Mouse (Mus musculus): ENCODE results near the gene Best1. TPM values are rescaled to one million over a fixed set of nuclear protein-coding genes. Genes with fewer than 3 reads are reported as not detected.

Gene Best1
- polyA plus RNA-seq, 1 experiment from 2014 or later: 0.22 TPM

DNA sequence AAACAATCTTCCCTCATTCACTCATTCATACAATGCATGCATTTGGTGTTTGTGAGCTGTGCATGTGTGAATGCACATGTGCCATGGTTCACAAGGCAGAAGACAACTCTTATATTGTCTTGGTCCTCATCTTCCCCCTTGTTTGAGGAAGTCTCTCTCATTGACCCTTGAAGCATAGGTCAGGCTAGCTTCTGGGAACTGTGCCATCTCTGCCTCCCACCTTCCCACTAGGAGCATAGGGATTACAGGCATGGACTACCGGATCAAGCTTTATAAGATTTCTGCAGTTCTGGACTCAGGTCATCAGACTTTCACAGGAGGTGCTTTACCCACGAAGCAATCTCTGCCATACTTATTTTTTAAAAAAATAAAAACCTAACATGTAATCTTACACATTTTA is 36.1 kb upstream of the Best1 start:
- Histone ChIP-seq H3K36me3 (ENCODE audit: inconsistent target) (peaks cover 60% of the 10 kb centered on the region), H3K4me3 (ENCODE audit: inconsistent target) (no peak overlapping the region), H3K27ac (no peak overlapping the region), H3K79me2 (ENCODE audit: inconsistent target) (no peaks in the 10 kb centered on the region)
- 92% methylated on average over 2 of the region's 2 CpGs for WGBS (ENCODE audit: missing documents)

DNA sequence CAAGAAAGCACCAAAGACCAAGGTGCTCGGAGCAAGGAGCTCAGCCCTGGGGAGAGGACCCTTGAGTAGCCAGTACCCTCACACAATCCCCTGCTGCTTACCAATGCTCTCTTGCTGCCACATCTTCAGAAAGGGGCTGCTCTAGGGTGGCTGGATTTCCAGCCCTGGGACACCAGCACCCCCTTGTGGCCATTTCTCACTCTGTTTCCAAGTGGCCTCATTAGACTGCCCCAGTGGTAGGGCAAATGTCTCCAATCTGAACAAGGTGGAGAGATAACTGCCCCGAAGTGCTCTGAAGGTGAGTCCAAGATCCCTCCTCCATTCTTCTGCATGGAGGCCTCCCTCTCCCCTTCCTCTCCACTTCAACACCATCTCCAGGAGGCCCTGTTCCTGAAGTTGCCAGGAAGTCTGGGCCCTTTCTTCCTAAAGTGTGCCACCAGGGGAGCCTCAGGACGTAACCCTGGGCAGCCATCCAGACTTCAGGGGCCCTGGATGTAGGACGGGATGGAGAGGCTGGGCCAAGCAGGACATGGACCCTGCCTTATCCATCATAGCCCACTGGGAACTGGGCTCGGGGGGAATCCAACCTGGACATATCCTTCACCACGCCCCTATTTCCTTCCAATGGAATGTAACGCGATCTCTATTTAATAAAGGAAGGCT is 33.5 kb upstream of the Best1 start:
- Histone ChIP-seq H3K36me3 (ENCODE audit: inconsistent target) (peaks cover 87% of the 10 kb centered on the region), H3K27ac (no peak overlapping the region), H3K4me3 (ENCODE audit: inconsistent target) (no peak overlapping the region), H3K79me2 (ENCODE audit: inconsistent target) (no peaks in the 10 kb centered on the region; the same call in 1 of the 2 replicates)
- 79% methylated on average over 8 of the region's 8 CpGs for WGBS (ENCODE audit: missing documents)

DNA sequence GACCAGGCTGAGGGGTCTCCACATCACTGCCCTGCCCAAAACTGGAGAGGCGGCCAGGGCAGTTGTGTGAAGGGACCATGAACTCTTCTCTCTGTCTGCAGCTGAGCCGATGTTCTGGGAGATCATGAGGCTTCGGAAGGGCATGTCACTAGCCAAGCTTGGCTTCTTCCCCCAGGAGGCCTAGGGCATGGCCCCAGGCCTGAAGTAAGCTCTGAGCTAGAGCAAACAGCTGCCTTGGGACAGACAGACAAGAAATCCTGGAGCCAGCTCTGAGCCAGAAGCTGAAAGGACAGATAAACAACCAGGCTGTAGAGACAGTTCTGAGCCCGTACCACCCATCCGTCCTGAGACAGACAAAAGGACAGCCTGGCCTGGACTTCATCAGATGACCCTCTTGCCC is 32.9 kb upstream of the Best1 start:
- peaks cover 92% of the 10 kb centered on the region for H3K36me3 ChIP-seq (ENCODE audit: inconsistent target)
- 92% methylated on average over 5 of the region's 5 CpGs for WGBS (ENCODE audit: missing documents)

DNA sequence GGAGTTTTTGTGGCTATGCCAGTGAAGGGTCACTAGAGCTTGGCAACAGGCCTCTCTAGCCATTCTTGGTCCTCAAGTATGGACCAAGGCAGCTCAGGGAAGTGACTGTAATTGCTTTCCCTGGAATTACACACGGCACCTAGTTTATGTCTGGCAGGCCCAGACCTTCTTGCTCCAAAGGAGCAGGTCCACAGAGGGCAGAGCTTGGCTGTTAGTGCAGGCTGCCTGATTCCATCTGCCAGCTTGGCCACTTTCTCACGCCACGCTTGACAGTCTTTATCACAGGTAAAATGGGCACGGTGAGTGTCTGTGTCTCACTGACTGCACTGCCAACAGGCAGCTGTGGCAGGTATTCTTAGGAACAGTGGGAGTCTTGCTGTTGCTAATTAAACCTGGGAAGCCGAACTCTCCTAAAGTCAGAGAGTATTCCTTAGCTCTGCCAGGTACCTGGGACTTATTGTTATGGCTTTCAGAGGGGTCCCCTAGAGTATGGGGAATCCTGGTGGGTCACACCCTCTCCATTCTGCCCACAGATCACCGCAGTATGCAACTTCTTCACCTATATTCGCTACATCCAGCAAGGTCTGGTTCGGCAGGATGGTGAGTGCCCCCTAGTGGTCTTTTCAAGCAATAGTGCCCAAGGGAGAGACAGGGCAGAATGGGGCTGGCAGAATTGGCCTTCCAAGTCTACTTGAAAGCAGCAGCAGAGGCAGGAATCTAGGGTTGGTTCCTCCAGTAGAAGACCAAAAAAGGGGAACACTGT is 32.0 kb upstream of the Best1 start:
- Histone ChIP-seq H3K79me2 (ENCODE audit: inconsistent target) (peaks cover 13% of the 10 kb centered on the region; the same call in 1 of the 2 replicates), H3K36me3 (ENCODE audit: inconsistent target) (peaks cover 94% of the 10 kb centered on the region), H3K4me3 (ENCODE audit: inconsistent target) (no peak overlapping the region), H3K27ac (no peak overlapping the region)
- WGBS (ENCODE audit: missing documents): 56% methylated on average over 8 of the region's 8 CpGs

More for the DNA sequence above, 32.9 kb upstream of the Best1 start:
- H3K27ac ChIP-seq: no peak overlapping the region
- H3K4me3 ChIP-seq (ENCODE audit: inconsistent target): no peak overlapping the region
- H3K79me2 ChIP-seq (ENCODE audit: inconsistent target): peaks cover 3% of the 10 kb centered on the region; the same call in 1 of the 2 replicates

DNA sequence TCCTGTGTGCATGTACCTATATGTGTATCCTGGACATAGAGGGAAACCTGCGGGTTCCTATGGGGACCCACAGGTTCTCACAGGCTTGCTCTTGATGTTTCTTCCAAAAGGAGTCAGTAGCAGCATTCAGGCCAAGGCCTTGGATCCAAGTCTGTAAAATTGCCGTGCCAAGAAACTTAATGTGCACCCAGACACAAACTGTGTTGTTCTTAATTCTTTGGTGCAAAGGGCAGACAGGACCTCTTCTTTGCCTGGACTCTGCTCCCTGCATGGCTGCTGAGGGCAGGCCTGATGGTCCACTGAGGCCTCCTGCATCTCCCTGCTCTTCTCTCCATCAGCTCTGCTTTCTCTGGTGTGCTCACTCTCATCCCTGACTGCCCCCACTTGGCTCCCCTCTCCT is 28.3 kb upstream of the Best1 start:
- H3K79me2 ChIP-seq (ENCODE audit: inconsistent target): peaks cover 46% of the 10 kb centered on the region
- peaks cover 80% of the 10 kb centered on the region for H3K36me3 ChIP-seq (ENCODE audit: inconsistent target)
- H3K27ac ChIP-seq: no peak overlapping the region
- WGBS (ENCODE audit: missing documents): 100% methylated on average over 2 of the region's 2 CpGs
- H3K4me3 ChIP-seq (ENCODE audit: inconsistent target): no peak overlapping the region

DNA sequence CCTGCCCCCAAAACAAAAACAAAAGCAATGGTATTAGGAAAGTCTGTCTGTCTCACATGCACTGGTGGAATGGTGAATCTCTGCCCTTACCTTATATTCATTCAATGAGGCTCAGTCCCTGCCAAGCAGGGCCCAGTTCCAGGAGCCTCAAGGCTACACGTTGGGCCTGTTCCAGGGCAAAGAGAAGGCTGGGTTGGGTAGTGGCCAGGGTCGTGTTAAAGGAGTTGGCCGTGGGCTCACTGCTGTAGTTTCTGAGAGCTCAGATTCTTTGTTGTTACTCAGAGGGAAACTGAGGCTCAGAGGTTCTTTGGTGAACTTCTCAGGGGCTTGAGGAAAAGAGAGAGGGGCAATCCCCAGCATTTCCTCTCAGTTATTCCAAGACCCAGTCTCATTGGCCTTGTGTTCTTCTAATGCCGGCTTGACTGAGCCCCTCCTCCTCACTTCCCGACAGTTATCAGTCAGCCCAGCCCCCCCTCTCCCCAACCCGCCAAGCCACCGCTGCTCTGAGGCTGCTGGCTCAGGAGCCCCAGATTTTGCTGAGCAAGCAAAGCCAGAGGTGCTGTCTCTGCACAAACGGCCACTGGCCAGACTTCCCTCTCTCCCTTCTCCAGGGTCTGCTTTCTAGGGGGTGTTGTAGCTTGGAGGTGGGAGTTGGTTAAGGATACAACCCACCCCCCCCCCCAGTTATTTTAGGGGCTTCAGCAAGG is 23.9 kb upstream of the Best1 start:
- Histone ChIP-seq H3K79me2 (ENCODE audit: inconsistent target) (peaks cover 86% of the 10 kb centered on the region), H3K36me3 (ENCODE audit: inconsistent target) (peaks cover 39% of the 10 kb centered on the region), H3K27ac (peak overlapping the region; percentile 100), H3K4me3 (ENCODE audit: inconsistent target) (peak overlapping the region; percentile 15; the same call in 1 of the 2 replicates)
- WGBS (ENCODE audit: missing documents): 18% methylated on average over 8 of the region's 8 CpGs

DNA sequence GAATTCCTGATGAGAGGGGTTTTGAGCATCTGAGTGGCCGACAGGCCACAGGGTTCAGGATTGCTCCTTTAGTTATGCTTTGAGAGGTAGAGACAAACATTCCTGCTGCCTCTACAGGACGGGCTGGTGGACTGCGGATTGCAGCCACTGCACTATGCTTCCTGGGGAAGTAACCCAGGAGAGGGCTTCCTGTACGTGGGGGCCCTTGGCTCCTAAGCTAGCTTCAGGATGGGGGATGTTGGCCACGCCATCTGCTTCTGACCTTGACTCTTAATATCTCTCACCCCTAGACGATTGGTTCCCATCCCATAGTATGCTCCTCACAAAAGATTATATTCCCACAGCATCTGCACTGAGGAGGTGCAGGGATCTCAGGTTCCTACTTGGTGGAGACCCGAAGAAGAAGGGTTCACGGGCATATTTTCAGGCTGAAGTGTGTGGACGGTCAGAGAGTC is 21.9 kb upstream of the Best1 start:
- Histone ChIP-seq H3K4me3 (ENCODE audit: inconsistent target) (no peak overlapping the region), H3K36me3 (ENCODE audit: inconsistent target) (peaks cover 19% of the 10 kb centered on the region; the same call in 1 of the 2 replicates), H3K27ac (peak overlapping the region; percentile 100), H3K79me2 (ENCODE audit: inconsistent target) (peaks cover 92% of the 10 kb centered on the region)
- WGBS (ENCODE audit: missing documents): 14% methylated on average over 9 of the region's 9 CpGs

DNA sequence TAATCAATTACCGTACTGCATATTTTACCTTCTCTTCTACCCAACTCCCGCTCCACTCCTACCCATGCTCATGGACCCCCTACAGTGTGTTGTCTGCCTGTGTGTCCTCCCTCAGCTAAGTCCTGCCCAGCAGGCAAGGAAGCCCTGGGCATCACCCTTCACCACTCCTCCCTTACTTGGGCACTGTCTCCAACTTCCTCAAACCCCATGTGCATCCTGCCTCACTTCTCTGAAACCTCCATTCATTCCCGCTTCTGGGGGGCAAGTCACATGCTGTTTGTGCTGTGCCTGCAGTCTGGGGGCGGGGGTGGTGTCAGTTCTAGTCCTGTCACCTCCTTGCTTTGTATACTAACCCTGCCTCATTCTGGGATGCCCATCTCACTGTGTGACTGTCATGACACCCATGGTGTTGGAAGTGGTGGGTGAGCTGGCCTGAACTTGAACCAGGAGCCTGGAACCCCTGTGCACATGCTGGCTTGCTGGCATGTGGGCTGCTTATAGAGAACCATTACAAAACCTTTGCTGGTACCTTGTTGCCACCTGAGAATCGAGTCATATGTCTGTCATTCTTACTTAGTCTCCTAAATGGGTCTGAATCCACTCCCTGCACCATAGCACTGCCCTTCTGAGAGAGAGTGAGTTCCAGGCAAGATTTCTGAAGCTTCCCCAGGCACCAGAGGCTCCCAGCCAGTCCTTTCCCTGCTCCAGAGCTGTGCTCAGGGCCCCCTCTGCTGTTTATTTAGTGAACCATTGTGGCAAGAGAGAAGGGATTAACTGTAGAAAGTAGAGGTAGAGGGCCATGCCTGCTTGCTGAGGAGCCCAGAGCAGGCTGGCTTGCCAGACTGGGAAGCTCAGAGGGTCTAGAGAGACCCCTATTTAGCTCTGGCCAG is 21.2 kb upstream of the Best1 start:
- H3K27ac ChIP-seq: peak overlapping the region; percentile 100
- H3K79me2 ChIP-seq (ENCODE audit: inconsistent target): peaks cover 88% of the 10 kb centered on the region
- H3K36me3 ChIP-seq (ENCODE audit: inconsistent target): peaks cover 12% of the 10 kb centered on the region; the same call in 1 of the 2 replicates
- WGBS (ENCODE audit: missing documents): 16% methylated on average over 5 of the region's 5 CpGs
- H3K4me3 ChIP-seq (ENCODE audit: inconsistent target): peak overlapping the region; percentile 97; the same call in 1 of the 2 replicates

DNA sequence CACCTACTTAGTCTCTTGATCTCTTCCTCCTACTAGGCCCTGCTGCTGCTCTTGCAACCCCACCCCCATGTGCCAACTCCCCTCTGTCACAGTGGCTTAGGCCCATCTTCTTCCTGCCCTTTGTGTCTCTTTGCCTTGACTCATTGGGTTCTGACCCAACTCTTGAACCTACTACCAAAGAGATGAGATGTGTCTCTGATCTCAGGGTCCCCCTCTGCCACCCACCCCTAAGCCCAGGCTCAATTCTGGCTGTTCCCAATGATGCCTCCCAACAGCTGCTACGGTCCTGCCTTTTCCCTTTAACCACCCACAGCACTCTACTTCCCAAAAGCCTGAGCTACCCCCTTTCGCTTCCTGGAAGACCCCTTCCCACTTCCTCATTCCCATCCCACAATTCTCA is 20.5 kb upstream of the Best1 start:
- H3K4me3 ChIP-seq (ENCODE audit: inconsistent target): peak overlapping the region; percentile 97; the same call in 1 of the 2 replicates

DNA sequence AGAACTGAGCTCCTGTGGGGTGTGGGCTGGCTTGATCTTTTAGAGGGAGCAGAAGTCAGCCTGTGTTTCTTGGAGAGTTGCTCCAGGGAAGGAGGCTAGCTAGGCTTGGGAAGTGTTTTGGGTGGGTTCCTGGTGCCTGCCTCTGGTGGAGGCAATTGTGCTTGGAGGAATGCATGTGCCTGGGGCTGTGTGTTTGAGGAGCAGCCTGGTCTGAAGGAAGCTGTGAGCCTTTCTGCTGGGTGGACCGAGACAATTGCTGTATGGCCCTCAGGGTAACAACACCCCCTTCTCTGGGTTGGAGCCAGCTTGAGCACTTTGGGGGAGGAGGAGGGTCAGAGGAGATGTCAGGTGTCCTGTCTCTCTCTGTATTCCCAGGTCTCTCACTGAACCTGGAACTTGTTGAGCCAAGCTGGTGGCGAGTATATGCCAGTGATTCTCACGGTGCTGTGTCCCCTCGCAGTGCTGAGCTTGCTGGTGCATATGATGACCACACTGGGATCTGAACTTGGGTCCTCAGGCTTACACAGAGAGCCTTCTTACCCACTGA is 17.9 kb upstream of the Best1 start:
- H3K36me3 ChIP-seq (ENCODE audit: inconsistent target): no peaks in the 10 kb centered on the region
- peaks cover 58% of the 10 kb centered on the region for H3K79me2 ChIP-seq (ENCODE audit: inconsistent target)
- H3K27ac ChIP-seq: peak overlapping the region; percentile 89
- H3K4me3 ChIP-seq (ENCODE audit: inconsistent target): peak overlapping the region; percentile 97
- 87% methylated on average over 4 of the region's 4 CpGs for WGBS (ENCODE audit: missing documents)

More for the DNA sequence above, 20.5 kb upstream of the Best1 start:
- H3K79me2 ChIP-seq (ENCODE audit: inconsistent target): peaks cover 81% of the 10 kb centered on the region
- peaks cover 5% of the 10 kb centered on the region; the same call in 1 of the 2 replicates for H3K36me3 ChIP-seq (ENCODE audit: inconsistent target)
- peak overlapping the region; percentile 100 for H3K27ac ChIP-seq
- WGBS (ENCODE audit: missing documents): 6% methylated on average over 2 of the region's 2 CpGs

DNA sequence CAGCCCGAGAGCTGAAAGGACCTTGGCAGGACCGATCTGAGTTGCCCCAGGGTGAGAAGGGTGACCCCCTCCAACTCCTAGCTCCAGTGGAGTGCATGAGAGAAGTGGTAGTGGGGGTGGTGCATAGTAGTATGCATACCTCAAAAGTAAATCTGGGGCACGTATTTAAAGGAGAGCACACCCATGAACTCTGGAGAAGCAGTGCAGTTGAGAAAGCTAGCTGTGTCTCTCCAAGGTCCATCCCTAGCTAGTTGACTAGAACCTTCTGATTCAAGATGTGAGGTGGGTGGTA is 17.0 kb upstream of the Best1 start:
- H3K27ac ChIP-seq: peak overlapping the region; percentile 89
- H3K4me3 ChIP-seq (ENCODE audit: inconsistent target): peak overlapping the region; percentile 97
- 2% methylated on average over 3 of the region's 3 CpGs for WGBS (ENCODE audit: missing documents)
- no peaks in the 10 kb centered on the region for H3K36me3 ChIP-seq (ENCODE audit: inconsistent target)
- H3K79me2 ChIP-seq (ENCODE audit: inconsistent target): peaks cover 50% of the 10 kb centered on the region

DNA sequence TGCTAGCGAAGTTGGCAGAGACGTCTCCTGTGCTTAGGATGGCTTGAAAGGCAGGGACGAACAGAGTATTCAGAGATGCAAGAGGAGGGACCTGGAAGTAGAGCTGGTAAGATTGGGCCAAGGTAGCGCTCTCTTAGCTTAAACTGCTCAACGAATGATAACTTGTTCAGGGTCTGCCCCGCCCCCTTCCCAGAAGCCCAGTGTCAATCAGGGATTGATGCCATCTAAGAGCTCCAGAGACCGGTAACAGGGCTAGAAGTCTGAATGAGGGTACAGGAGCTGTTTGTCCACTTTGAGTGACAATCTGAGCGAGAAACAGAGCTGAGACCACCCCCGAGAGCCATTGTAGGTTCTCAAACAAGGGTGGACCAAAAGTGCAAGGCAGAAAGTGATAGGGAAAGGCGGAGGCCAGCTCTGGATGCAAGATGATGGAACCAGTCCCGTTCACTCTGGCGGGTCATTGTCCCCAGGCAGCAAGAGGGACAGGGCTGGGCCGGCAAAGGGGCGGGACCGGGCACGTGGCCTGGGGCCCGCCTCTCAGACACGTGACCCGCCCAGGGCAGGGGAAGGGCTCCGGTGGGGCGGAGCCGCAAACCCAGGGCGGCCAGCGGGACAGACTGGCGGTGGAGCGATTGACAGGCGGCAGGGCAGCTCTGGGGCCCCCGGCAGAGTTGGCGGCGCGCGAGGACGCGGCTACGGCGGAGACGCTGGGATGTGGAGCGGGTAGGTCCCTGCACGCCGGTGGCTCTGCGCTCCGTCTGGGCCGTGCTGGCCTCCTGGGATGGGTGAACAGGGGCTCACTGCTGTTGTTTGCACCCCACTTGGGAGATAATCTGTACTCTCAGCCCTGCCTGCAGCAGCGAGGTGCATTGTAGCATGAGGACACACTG is 16.4 kb upstream of the Best1 start:
- WGBS (ENCODE audit: missing documents): 25% methylated on average over 30 of the region's 44 CpGs
- H3K79me2 ChIP-seq (ENCODE audit: inconsistent target): peaks cover 44% of the 10 kb centered on the region
- no peaks in the 10 kb centered on the region for H3K36me3 ChIP-seq (ENCODE audit: inconsistent target)

DNA sequence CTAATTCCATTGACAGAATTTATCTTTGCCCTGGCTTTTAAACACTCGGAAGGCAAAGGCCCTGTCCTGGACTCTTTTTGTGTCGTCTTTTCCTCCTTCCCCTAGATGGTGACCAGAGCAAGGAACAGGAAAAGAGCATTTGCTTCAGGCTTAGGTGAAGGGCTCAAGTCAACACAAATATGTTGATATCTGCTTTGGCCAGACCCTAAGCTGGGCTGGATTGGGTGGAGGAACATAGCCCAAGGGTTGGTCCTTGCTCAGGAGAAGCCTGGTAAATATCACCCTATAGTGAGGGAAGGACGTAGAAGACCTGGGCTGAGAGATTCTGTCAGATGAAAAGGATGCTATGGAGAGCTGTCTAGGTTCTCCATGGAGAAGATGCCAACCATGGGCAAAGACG is 14.7 kb upstream of the Best1 start:
- Histone ChIP-seq H3K4me3 (ENCODE audit: inconsistent target) (no peak overlapping the region), H3K36me3 (ENCODE audit: inconsistent target) (no peaks in the 10 kb centered on the region), H3K27ac (no peak overlapping the region), H3K79me2 (ENCODE audit: inconsistent target) (peaks cover 31% of the 10 kb centered on the region)
- 92% methylated on average over 4 of the region's 4 CpGs for WGBS (ENCODE audit: missing documents)

More for the DNA sequence above, 16.4 kb upstream of the Best1 start:
- H3K27ac ChIP-seq: peak overlapping the region; percentile 89
- peak overlapping the region; percentile 97 for H3K4me3 ChIP-seq (ENCODE audit: inconsistent target)
